Mouse (Mus musculus): Measurements from ENCODE around the gene AI661453. TPM values are rescaled to one million over a fixed set of nuclear protein-coding genes. Genes with fewer than 3 reads are reported as not detected.

Gene AI661453
- total RNA-seq, 1 experiment, result 2.2 TPM

- DNase-seq (ENCODE audit: low read depth, low spot score), result no peak
- Histone ChIP-seq H3K4me1 (ENCODE audit: control insufficient read depth in 2 of 2, insufficient read depth in 2 of 2, low read length in 2 of 2, poor library complexity in 1 of 2) (peaks cover 0 to 47% of the 10 kb centered on the region in 2 experiments; a peak in 2 of 4 replicates), H3K9me3 (ENCODE audit: control insufficient read depth, insufficient read depth, low read depth, low read length) (no peaks in the 10 kb centered on the region), H3K4me3 (ENCODE audit: insufficient read depth in 1 of 2, low read depth in 1 of 2, low read length in 2 of 2, poor library complexity in 1 of 2, severe bottlenecking in 1 of 2) (no peak overlapping the region), H3K27ac (ENCODE audit: insufficient read depth, low read depth, low read length, poor library complexity, severe bottlenecking) (peak overlapping the region; percentile 80; the same call in 1 of the 2 replicates), H3K9ac (ENCODE audit: insufficient read depth, low read depth, low read length, poor library complexity, severe bottlenecking) (no peak overlapping the region), H3K36me3 (ENCODE audit: control insufficient read depth, insufficient read depth, low read length, poor library complexity, severe bottlenecking) (peaks cover 21% of the 10 kb centered on the region)
- TF ChIP-seq MAFK (IDR thresholded peaks at IDR 0.05; ENCODE audit: insufficient read depth, low read depth, low read length) (no peak), CHD2 (IDR thresholded peaks at IDR 0.05; ENCODE audit: low read depth, low read length) (no peak), ZC3H11A (IDR thresholded peaks at IDR 0.05; ENCODE audit: borderline replicate concordance, low read depth, low read length) (no peak), HCFC1 (IDR thresholded peaks at IDR 0.05; ENCODE audit: borderline replicate concordance, insufficient read depth, low read length) (no peak), ZNF384 (IDR thresholded peaks at IDR 0.05; ENCODE audit: low read depth, low read length) (no peak)
- in situ Hi-C loops (cut with MboI; ENCODE audit: low sequenced_read_pairs in 2 of 2, unreplicated experiment in 2 of 2), result no loop called here
Observed at GRCm38 (mm10) chr17:47484993-47485392, 48.6 kb downstream of the AI661453 start.

- Histone ChIP-seq H3K9ac (ENCODE audit: insufficient read depth, low read depth, low read length, poor library complexity, severe bottlenecking) (no peak overlapping the region), H3K4me3 (ENCODE audit: insufficient read depth in 1 of 2, low read depth in 1 of 2, low read length in 2 of 2, poor library complexity in 1 of 2, severe bottlenecking in 1 of 2) (no peak overlapping the region), H3K36me3 (ENCODE audit: control insufficient read depth, insufficient read depth, low read length, poor library complexity, severe bottlenecking) (peaks cover 28% of the 10 kb centered on the region), H3K4me1 (ENCODE audit: control insufficient read depth in 2 of 2, insufficient read depth in 2 of 2, low read length in 2 of 2, poor library complexity in 1 of 2) (peaks cover 0 to 43% of the 10 kb centered on the region in 2 experiments; a peak in 2 of 4 replicates), H3K27ac (ENCODE audit: insufficient read depth, low read depth, low read length, poor library complexity, severe bottlenecking) (no peak overlapping the region), H3K9me3 (ENCODE audit: control insufficient read depth, insufficient read depth, low read depth, low read length) (no peaks in the 10 kb centered on the region)
- in situ Hi-C loops (cut with MboI; ENCODE audit: low sequenced_read_pairs in 2 of 2, unreplicated experiment in 2 of 2), result no loop called here
- TF ChIP-seq CHD2 (IDR thresholded peaks at IDR 0.05; ENCODE audit: low read depth, low read length) (no peak), ZNF384 (IDR thresholded peaks at IDR 0.05; ENCODE audit: low read depth, low read length) (no peak), MAFK (IDR thresholded peaks at IDR 0.05; ENCODE audit: insufficient read depth, low read depth, low read length) (no peak), HCFC1 (IDR thresholded peaks at IDR 0.05; ENCODE audit: borderline replicate concordance, insufficient read depth, low read length) (no peak), ZC3H11A (IDR thresholded peaks at IDR 0.05; ENCODE audit: borderline replicate concordance, low read depth, low read length) (no peak)
- DNase-seq (ENCODE audit: low read depth, low spot score), result no peak
Observed at GRCm38 (mm10) chr17:47485791-47486190, 49.4 kb downstream of the AI661453 start.

GRCm38 (mm10) chr17:47490791-47491190 is 54.4 kb downstream of the AI661453 start:
- Histone ChIP-seq H3K9me3 (ENCODE audit: control insufficient read depth, insufficient read depth, low read depth, low read length) (no peaks in the 10 kb centered on the region), H3K9ac (ENCODE audit: insufficient read depth, low read depth, low read length, poor library complexity, severe bottlenecking) (no peak overlapping the region), H3K36me3 (ENCODE audit: control insufficient read depth, insufficient read depth, low read length, poor library complexity, severe bottlenecking) (peaks cover 70% of the 10 kb centered on the region), H3K4me1 (ENCODE audit: control insufficient read depth in 2 of 2, insufficient read depth in 2 of 2, low read length in 2 of 2, poor library complexity in 1 of 2) (peaks cover 0 to 39% of the 10 kb centered on the region in 2 experiments; a peak in 1 of 4 replicates), H3K27ac (ENCODE audit: insufficient read depth, low read depth, low read length, poor library complexity, severe bottlenecking) (no peak overlapping the region), H3K4me3 (ENCODE audit: insufficient read depth in 1 of 2, low read depth in 1 of 2, low read length in 2 of 2, poor library complexity in 1 of 2, severe bottlenecking in 1 of 2) (no peak overlapping the region)
- TF ChIP-seq ZNF384 (IDR thresholded peaks at IDR 0.05; ENCODE audit: low read depth, low read length), result no peak
- no peak for TF ChIP-seq ZC3H11A (IDR thresholded peaks at IDR 0.05; ENCODE audit: borderline replicate concordance, low read depth, low read length)
- TF ChIP-seq CHD2 (IDR thresholded peaks at IDR 0.05; ENCODE audit: low read depth, low read length), result no peak
- TF ChIP-seq MAFK (IDR thresholded peaks at IDR 0.05; ENCODE audit: insufficient read depth, low read depth, low read length), result no peak
- TF ChIP-seq HCFC1 (IDR thresholded peaks at IDR 0.05; ENCODE audit: borderline replicate concordance, insufficient read depth, low read length), result no peak
- in situ Hi-C loops (cut with MboI; ENCODE audit: low sequenced_read_pairs in 2 of 2, unreplicated experiment in 2 of 2), result no loop called here
- no peak for DNase-seq (ENCODE audit: low read depth, low spot score)

DNA sequence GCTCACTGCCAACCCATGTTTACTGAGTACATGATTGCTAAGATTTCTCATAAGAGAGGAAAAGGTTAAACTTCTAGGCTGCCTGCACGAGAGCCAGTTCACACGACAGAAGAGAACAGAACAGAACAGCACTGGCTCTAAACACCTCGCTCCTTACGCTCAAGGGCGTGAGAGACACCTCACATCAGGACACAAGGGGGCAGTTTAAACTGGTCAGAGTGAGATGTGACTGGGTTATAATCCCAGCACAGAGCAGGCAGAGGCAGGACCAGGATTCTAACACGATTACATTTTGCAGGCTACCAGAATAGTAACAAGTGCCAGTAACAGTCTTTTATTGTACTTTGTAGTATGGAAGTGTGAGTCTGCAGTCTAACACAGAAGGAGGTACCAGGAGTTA is 56.3 kb downstream of the AI661453 start:
- no peak overlapping the region for H3K27ac ChIP-seq (ENCODE audit: insufficient read depth, low read depth, low read length, poor library complexity, severe bottlenecking)
- H3K36me3 ChIP-seq (ENCODE audit: control insufficient read depth, insufficient read depth, low read length, poor library complexity, severe bottlenecking), result peaks cover 78% of the 10 kb centered on the region
- H3K4me1 ChIP-seq (ENCODE audit: control insufficient read depth in 2 of 2, insufficient read depth in 2 of 2, low read length in 2 of 2, poor library complexity in 1 of 2), result peaks cover 0 to 26% of the 10 kb centered on the region in 2 experiments; a peak in 1 of 4 replicates
- no peaks in the 10 kb centered on the region for H3K9me3 ChIP-seq (ENCODE audit: control insufficient read depth, insufficient read depth, low read depth, low read length)
- in situ Hi-C loops (cut with MboI; ENCODE audit: low sequenced_read_pairs in 2 of 2, unreplicated experiment in 2 of 2), result no loop called here
- no peak overlapping the region for H3K4me3 ChIP-seq (ENCODE audit: insufficient read depth in 1 of 2, low read depth in 1 of 2, low read length in 2 of 2, poor library complexity in 1 of 2, severe bottlenecking in 1 of 2)
- TF ChIP-seq CHD2 (IDR thresholded peaks at IDR 0.05; ENCODE audit: low read depth, low read length) (no peak), ZC3H11A (IDR thresholded peaks at IDR 0.05; ENCODE audit: borderline replicate concordance, low read depth, low read length) (no peak), MAFK (IDR thresholded peaks at IDR 0.05; ENCODE audit: insufficient read depth, low read depth, low read length) (no peak)
- H3K9ac ChIP-seq (ENCODE audit: insufficient read depth, low read depth, low read length, poor library complexity, severe bottlenecking), result no peak overlapping the region
- no peak for DNase-seq (ENCODE audit: low read depth, low spot score)

DNA sequence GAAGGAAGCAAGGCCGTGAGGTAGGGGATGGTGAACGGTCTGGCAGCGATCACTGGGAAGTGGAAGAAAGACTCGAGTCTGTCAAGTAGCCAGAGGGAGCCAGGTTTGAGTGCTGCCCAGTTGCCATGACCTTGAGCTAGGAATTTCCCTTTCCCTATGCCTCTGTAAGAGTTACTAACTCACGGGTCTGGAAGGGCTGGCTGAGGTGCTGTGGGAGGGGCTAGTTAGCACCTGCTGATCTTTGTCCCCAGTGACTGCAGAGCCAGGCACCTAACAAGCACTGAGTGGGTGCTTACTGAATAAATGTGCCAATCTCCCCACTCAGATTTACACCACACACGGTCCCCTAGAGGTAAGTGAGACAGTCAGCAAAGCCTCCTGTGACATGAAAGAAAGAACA is 57.2 kb downstream of the AI661453 start:
- H3K4me3 ChIP-seq (ENCODE audit: insufficient read depth in 1 of 2, low read depth in 1 of 2, low read length in 2 of 2, poor library complexity in 1 of 2, severe bottlenecking in 1 of 2), result no peak overlapping the region
- in situ Hi-C loops (cut with MboI; ENCODE audit: low sequenced_read_pairs in 2 of 2, unreplicated experiment in 2 of 2), result no loop called here
- peaks cover 0 to 23% of the 10 kb centered on the region in 2 experiments; a peak in 1 of 4 replicates for H3K4me1 ChIP-seq (ENCODE audit: control insufficient read depth in 2 of 2, insufficient read depth in 2 of 2, low read length in 2 of 2, poor library complexity in 1 of 2)
- DNase-seq (ENCODE audit: low read depth, low spot score), result no peak
- H3K9ac ChIP-seq (ENCODE audit: insufficient read depth, low read depth, low read length, poor library complexity, severe bottlenecking), result no peak overlapping the region
- no peak for TF ChIP-seq MAFK (IDR thresholded peaks at IDR 0.05; ENCODE audit: insufficient read depth, low read depth, low read length)
- no peak for TF ChIP-seq HCFC1 (IDR thresholded peaks at IDR 0.05; ENCODE audit: borderline replicate concordance, insufficient read depth, low read length)
- no peak for TF ChIP-seq ZC3H11A (IDR thresholded peaks at IDR 0.05; ENCODE audit: borderline replicate concordance, low read depth, low read length)
- no peak for TF ChIP-seq ZNF384 (IDR thresholded peaks at IDR 0.05; ENCODE audit: low read depth, low read length)
- TF ChIP-seq CHD2 (IDR thresholded peaks at IDR 0.05; ENCODE audit: low read depth, low read length), result no peak
- peak overlapping the region; percentile 23; the same call in 1 of the 2 replicates for H3K27ac ChIP-seq (ENCODE audit: insufficient read depth, low read depth, low read length, poor library complexity, severe bottlenecking)
- peaks cover 82% of the 10 kb centered on the region for H3K36me3 ChIP-seq (ENCODE audit: control insufficient read depth, insufficient read depth, low read length, poor library complexity, severe bottlenecking)
- H3K9me3 ChIP-seq (ENCODE audit: control insufficient read depth, insufficient read depth, low read depth, low read length), result no peaks in the 10 kb centered on the region
